Mouse (Mus musculus) cerebellum, adult 11-12 months (tissue): ENCODE measurements around the gene Pick1.
"Not testable (repeated sequence)": the region's sequence is repeated elsewhere in the genome, so short reads cannot be mapped to it uniquely, and the experiment has no call there.

Experiments used
- DNase-seq: peaks from one replicate; pipeline ENCODE4 v3.0.0; 2022

The Pick1 gene

GRCm38 (mm10) chr15:79229058-79229821 lies at the start of gene Pick1, which contains the start of gene Gm49486:
Pick1 (plus strand) TSS chr15:79229173.
Gm49486 (plus strand) TSS chr15:79229391.
- peak; percentile 90 for DNase-seq

DNA sequence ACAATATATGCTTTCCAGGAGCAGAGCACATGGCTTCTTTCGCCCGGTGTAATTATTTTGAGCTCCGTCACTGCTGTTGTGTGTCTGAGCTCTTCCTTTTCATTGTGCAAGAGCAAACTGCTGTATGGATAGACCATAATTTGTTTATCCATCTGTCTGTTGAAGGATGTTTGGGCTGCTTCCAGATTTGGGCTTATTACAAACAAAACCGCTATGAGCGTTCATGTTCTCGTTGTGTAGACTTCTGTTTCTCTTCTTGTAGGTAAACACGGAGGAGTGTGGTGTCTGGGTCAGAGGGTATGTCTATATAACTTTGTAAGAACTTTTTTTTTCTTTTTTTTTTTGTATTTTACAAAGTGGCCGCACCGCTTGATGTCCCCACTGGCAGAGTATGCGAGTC lies 43.8 kb upstream of the Pick1 start:
- DNase-seq, result no peak

GRCm38 (mm10) chr15:79187819-79188218 lies 41.2 kb upstream of the Pick1 start:
- DNase-seq, result no peak

- no peak for DNase-seq
Measured at GRCm38 (mm10) chr15:79191426-79191825, 37.5 kb upstream of the Pick1 start.

- DNase-seq, result no peak
Measured at GRCm38 (mm10) chr15:79192450-79192849, 36.5 kb upstream of the Pick1 start.

- DNase-seq, result no peak
Measured at GRCm38 (mm10) chr15:79192885-79193845, 35.8 kb upstream of the Pick1 start.

- DNase-seq, result no peak
Measured at GRCm38 (mm10) chr15:79194048-79194447, 34.9 kb upstream of the Pick1 start.

GRCm38 (mm10) chr15:79194946-79195345 lies 34.0 kb upstream of the Pick1 start:
- DNase-seq, result no peak

DNA sequence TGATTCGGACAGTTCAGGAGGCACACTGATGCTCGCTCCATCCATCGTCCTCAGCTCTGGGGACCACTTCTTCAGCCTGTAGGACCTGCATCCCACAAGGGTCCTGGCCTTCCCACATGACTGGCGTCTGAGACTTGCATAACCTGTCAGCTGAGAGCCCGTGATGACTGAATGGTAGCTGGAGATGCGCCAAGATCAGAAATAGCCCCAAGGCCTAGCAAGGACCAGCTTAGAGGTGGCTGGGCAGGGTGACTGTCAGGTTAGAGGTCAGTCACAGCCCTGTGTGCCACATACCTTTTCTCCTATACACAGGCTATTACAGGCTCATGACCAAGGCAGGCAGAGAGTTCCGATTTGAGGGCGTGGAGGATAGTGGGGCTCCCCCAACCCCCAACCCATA lies 33.5 kb upstream of the Pick1 start:
- no peak for DNase-seq

DNA sequence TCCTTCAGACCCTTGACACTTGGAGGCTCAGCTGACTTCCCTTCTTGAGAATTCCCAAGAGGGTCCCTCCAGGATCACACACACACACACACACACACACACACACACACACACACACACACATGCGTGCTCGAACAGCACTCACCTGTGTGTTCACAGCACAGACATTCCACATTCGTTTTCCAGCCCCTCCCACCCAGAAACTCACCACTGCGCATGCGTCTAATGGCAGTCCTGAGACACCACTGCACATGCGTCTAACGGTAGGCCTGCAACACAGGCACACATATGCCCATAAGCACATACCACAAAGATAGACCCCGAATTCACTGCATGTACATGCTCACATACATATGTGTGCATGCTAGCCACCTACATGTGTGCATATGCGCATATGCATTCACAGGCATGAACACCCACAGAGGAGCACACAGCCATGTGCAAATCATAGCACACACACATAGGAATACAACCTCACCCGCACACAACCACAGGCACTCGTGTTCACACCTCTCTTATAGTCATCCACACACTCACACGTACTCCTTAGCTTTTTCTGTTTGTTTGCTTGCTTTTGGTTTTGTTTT lies 29.5 kb upstream of the Pick1 start:
- no peak for DNase-seq

DNA sequence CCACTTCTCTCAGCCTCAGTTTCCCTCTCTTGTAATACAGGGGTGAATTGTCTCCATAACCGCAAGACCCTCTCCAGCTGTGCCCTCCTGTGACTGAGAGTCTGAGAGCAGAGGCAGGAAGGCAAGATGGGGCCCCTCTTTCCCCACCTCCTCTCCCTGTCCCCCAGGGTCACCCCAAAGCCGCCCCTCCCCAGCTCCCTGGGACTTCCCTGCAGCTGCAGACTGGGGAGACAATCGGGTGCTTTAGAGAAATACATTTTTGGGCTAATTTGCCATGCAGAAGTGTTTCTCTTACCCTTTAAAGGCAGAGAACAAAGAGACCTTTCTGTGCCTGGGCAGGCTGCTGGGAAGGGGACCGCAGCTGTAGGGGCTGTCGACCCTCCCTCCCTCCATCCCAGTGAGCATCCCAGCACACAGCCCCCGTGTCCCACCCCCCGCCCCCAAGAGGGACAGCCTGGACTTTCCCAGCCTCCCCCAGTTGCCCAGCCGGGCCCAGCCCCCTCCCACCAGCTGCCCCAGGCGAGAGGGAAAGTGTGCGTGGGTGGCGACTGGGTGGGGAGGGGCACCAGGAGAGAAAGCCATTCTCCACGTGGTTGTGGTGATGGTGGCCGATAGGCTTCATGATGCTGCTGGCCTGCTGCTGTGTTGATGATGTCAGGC lies 27.4 kb upstream of the Pick1 start:
- DNase-seq, result no peak

DNA sequence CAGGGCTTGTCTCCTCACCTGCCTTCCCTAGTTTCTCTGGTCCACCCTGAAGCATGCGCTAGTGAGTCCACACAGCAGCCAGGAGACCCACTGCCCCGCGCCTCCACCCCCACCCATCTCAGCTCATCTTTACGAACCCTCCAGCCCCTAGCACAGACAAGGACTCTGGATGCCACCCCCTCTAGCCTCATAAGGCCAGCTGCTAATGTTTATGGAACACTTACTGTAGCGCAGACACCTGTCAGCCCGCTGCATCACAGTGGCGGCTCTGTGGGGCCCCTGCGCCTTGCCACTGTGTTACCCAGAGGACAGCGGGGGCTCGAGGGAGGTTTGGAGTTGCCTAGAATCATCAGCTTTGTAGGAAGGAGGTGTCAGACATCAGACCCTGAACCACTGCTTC lies 26.4 kb upstream of the Pick1 start:
- DNase-seq, result no peak

GRCm38 (mm10) chr15:79208211-79208610 lies 20.8 kb upstream of the Pick1 start:
- DNase-seq, result no peak

- DNase-seq, result no peak
Measured at GRCm38 (mm10) chr15:79208758-79209439, 20.1 kb upstream of the Pick1 start.

GRCm38 (mm10) chr15:79210357-79210756 lies 18.6 kb upstream of the Pick1 start:
- DNase-seq, result no peak

GRCm38 (mm10) chr15:79212750-79213446 lies 16.1 kb upstream of the Pick1 start:
- no peak for DNase-seq

DNA sequence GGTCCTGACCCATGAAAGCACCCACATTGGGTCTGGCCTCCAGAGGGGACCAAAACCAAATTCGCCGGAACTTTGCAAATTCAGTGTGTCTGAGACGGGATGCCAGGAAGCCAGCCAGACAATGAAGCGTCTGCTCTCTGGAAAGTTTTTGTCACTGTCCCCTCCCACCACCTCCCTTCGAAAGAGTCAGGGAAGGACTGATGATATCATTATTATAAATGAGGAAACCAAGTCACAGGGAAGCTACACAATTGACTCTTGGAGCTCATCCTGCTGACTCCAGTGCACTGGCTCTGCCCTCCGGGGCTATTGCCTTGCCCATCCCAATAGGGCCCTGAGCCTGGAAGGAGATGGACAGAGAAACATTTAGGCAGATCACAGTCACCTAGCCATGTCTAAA lies 15.4 kb upstream of the Pick1 start:
- DNase-seq, result no peak

DNA sequence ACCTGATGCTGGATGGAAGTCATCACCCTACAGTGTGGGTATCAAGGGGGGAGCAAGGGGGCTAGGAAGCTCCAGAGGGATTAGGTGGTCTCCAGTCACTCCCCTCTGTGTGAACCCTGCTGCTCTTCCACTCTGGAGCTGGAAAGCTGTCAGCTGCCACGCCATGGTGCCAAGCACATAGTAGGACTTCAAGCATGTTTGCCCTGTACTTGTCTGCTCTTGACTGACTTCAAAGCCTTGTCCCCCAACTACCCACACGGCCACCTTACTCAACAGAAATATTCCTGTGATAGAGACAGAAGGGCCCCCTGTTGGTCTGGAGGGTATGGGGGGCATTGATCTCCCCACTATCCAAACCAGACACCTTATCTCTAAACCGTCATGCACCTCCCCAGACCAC lies 12.8 kb upstream of the Pick1 start:
- DNase-seq, result no peak

DNA sequence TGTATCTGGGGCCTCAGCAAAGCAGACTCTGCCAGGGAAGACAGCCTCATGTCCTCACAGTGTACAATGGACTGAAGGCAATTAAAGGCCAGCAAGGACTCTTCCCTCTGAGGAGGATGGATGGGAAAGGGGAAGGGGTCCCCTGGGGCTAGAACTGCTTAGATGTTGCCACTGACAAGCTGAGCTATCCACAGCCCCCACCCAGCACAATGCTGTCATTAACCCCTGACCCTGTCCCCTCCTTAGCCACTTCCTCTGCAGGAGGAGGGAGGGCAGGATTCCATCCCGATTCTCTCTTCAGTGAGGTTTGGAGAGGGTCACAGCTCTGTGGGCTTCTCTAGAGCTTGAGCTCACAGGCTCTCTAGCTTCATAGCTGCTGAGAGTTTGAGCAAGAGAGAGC lies 9.4 kb upstream of the Pick1 start:
- no peak for DNase-seq

DNA sequence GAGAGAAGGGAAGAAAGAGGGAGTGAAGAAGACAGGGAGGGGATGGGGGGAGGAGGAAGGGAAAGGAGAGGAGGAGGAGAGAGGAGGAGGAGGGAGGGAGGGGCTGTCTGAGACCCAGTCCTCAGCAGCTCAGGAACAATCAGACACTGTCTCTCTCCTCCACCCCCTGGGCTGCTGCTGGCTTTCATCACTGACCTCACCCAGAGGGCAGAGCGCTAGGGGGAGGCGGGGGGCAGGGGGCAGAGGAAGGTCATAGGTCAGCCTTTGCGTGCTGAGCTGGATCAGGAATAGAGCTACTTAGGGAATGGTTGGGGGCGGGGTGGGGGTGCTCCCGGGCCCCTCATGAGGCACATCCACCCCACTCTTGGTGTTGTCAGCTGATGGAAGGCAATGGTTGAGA lies 5.3 kb upstream of the Pick1 start:
- no peak for DNase-seq

- DNase-seq, result peak; percentile 79
Measured at GRCm38 (mm10) chr15:79224685-79225084, 4.3 kb upstream of the Pick1 start.

DNA sequence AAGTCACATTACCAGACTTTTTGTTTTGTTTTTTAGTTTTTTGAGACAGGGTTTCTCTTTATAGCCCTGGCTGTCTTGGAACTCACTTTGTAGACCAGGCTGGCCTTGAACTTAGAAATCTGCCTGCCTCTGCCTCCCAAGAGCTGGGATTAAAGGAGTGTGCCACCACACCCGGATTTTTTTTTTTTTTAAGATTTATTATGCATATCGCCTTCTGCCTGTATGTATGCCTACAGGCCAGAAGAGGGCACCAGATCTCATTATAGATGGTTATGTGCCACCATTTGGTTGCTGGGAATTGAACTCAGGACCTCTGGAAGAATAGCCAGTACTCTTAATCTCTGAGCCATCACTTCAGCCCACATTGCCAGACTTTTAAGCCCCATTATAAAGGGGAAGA lies 3.2 kb upstream of the Pick1 start:
- not testable (repeated sequence) for DNase-seq
